10 mouse cellular contexts compared by ENCODE assay signal in genomic region chr3:142490465-142490864, GRCm38 (mm10). TPM values are rescaled to one million over a fixed set of nuclear protein-coding genes. Genes with fewer than 3 reads are reported as not detected.
DNase-seq lines count a peak whose midpoint lies in the region; ATAC-seq lines count a peak whose summit lies in the region.
"Had no signal": no experiment of that assay in that cellular context is flagged by ENCODE, and none has a peak within 500 bp of the region (broad histone marks: within the 10 kb centered on the region; RNA-seq: fewer than 3 reads in every experiment).

No protein-coding gene starts in this region.

- peak; percentile 77 to 89 for DNase-seq in heart, adult 18-20 months
- DNase-seq in c-Kit-positive CD71-negative TER-119-negative erythroid progenitor cells, embryonic 14.5 days (ENCODE audit: low read depth) = peak; percentile 63
- DNase-seq in layer of hippocampus, postnatal 25 days (ENCODE audit: extremely low spot score in 1 of 2, low spot score in 1 of 2) = peak; percentile 33 to 64
- DNase-seq in right cerebral cortex, postnatal 25 days = peak; percentile 44

- no peak for ATAC-seq in heart, embryonic 11.5 days (replicated peaks; ENCODE audit: insufficient number of reproducible peaks, low FRiP score, low TSS enrichment)
- peak; percentile 68 for ATAC-seq in forebrain, embryonic 12.5 days (ENCODE audit: low FRiP score)
- ATAC-seq in hematopoietic stem cell, adult 5-6 weeks (replicated peaks in 1 of 2; ENCODE audit: insufficient read depth in 1 of 2, low FRiP score in 2 of 2, low TSS enrichment in 1 of 2, low read depth in 1 of 2, poor library complexity in 2 of 2, severe bottlenecking in 2 of 2) = peak; percentile 71 to 78; a peak in 3 of 4 replicates
- peak; percentile 87 for ATAC-seq in megakaryocyte-erythroid progenitor cell, adult 5-6 weeks (replicated peaks; ENCODE audit: low FRiP score, low TSS enrichment, poor library complexity, severe bottlenecking)

- no peaks in the 10 kb centered on the region for H3K9me3 ChIP-seq in heart, embryonic 11.5 days (replicated peaks; ENCODE audit: control insufficient read depth, low read length)
- H3K9me3 ChIP-seq in forebrain, embryonic 12.5 days = no peaks in the 10 kb centered on the region
- H3K9me3 ChIP-seq: limb, embryonic 15.5 days had no signal

- no peaks in the 10 kb centered on the region for H3K36me3 ChIP-seq in heart, embryonic 11.5 days (ENCODE audit: control insufficient read depth, insufficient read depth, low read length)
- no peaks in the 10 kb centered on the region for H3K36me3 ChIP-seq in forebrain, embryonic 12.5 days (replicated peaks)
- H3K36me3 ChIP-seq: limb, embryonic 15.5 days had no signal

- no peak overlapping the region for H3K9ac ChIP-seq in heart, embryonic 11.5 days (ENCODE audit: low read depth, low read length)
- H3K9ac ChIP-seq in forebrain, embryonic 12.5 days = no peak overlapping the region
- H3K9ac ChIP-seq: limb, embryonic 15.5 days had no signal

- H3K27me3 ChIP-seq in heart, embryonic 11.5 days (ENCODE audit: control insufficient read depth, insufficient read depth, low read length) = no peaks in the 10 kb centered on the region
- no peaks in the 10 kb centered on the region for H3K27me3 ChIP-seq in forebrain, embryonic 12.5 days

- H3K4me1 ChIP-seq in heart, embryonic 11.5 days (ENCODE audit: control insufficient read depth, insufficient read depth, low read length) = no peaks in the 10 kb centered on the region
- no peaks in the 10 kb centered on the region for H3K4me1 ChIP-seq in forebrain, embryonic 12.5 days
- H3K4me1 ChIP-seq: limb, embryonic 15.5 days had no signal

- no peak overlapping the region for H3K4me3 ChIP-seq in heart, embryonic 11.5 days (ENCODE audit: low read depth, low read length)
- H3K4me3 ChIP-seq in forebrain, embryonic 12.5 days (replicated peaks) = no peak overlapping the region
- H3K4me3 ChIP-seq: limb, embryonic 15.5 days had no signal

- no peak overlapping the region for H3K27ac ChIP-seq in heart, embryonic 11.5 days (ENCODE audit: low read depth, low read length)
- no peak overlapping the region for H3K27ac ChIP-seq in forebrain, embryonic 12.5 days
- H3K27ac ChIP-seq: limb, embryonic 15.5 days had no signal

- WGBS in heart, embryonic 11.5 days (ENCODE audit: insufficient replicate concordance) = 43% methylated on average over 1 of the region's 1 CpGs
- WGBS in forebrain, embryonic 12.5 days = 83% methylated on average over 1 of the region's 1 CpGs

- no peak overlapping the region for H3K4me2 ChIP-seq in heart, embryonic 11.5 days
- no peak overlapping the region for H3K4me2 ChIP-seq in forebrain, embryonic 12.5 days
- H3K4me2 ChIP-seq: limb, embryonic 15.5 days had no signal

RNA-seq across cellular contexts. Expression of gene Gbp5, which starts 3.3 kb away (rescaled TPM):
- 10 to 100 TPM in 1 of 2 experiments, 1 to 10 TPM in 1; 7.0 to 15.6 TPM for total RNA-seq in heart, adult 18-20 months (2021)
- polyA plus RNA-seq in heart, embryonic 11.5 days (2014; fragmentation: Nextera tagmentation; extraction: Ambion mirVana) = not detected in 2 replicates
- polyA plus RNA-seq in forebrain, embryonic 12.5 days (2016; fragmentation: Nextera tagmentation; extraction: Ambion mirVana) = 0.12 and 0.14 TPM in 2 replicates
- total RNA-seq in hematopoietic stem cell, adult 5-6 weeks (2017) = 18.6 and 24.2 TPM in 2 replicates
- total RNA-seq in layer of hippocampus, postnatal 25 days (2021) = 1 to 10 TPM; 1.0 to 1.2 TPM
- 5.1 TPM in 1 of 2 replicates, not detected in the other for total RNA-seq in megakaryocyte-erythroid progenitor cell, adult 5-6 weeks (2014; fragmentation: Nextera tagmentation)
- total RNA-seq in megakaryocyte-erythroid progenitor cell, adult 5-6 weeks (2017) = 1.4 and 3.3 TPM in 2 replicates
- polyA plus RNA-seq: C2C12; limb, embryonic 15.5 days had no signal

RNA-seq across cellular contexts. Expression of gene Gbp7, which starts 39.7 kb away (rescaled TPM):
- total RNA-seq in heart, adult 18-20 months (2021) = 10 to 100 TPM in 1 of 2 experiments, 1 to 10 TPM in 1; 8.5 to 31.7 TPM
- 0.94 and 1.1 TPM in 2 replicates for polyA plus RNA-seq in heart, embryonic 11.5 days (2014; fragmentation: Nextera tagmentation; extraction: Ambion mirVana)
- 1.1 and 1.3 TPM in 2 replicates for polyA plus RNA-seq in forebrain, embryonic 12.5 days (2016; fragmentation: Nextera tagmentation; extraction: Ambion mirVana)
- total RNA-seq in hematopoietic stem cell, adult 5-6 weeks (2017) = 61.7 and 63.0 TPM in 2 replicates
- total RNA-seq in layer of hippocampus, postnatal 25 days (2021) = 1 to 10 TPM; 2.2 TPM
- total RNA-seq in megakaryocyte-erythroid progenitor cell, adult 5-6 weeks (2014; fragmentation: Nextera tagmentation) = 16.7 and 20.7 TPM in 2 replicates
- total RNA-seq in megakaryocyte-erythroid progenitor cell, adult 5-6 weeks (2017) = 30.8 and 39.6 TPM in 2 replicates
- polyA plus RNA-seq: C2C12 had no signal
